Mouse (Mus musculus) limb, embryonic 14.5 days (tissue): ENCODE measurements at regions not wholly inside any gene's neighbourhood (a gene's known extent, or its start where the extent isn't known, plus 50 kb on each side); places are given as distances from the start of the nearest gene placed in this dataset.

Experiments used
- ATAC-seq: fragments of 200-750 bp; cut with Nextera tagmentation; 2 replicates; pipeline ENCODE4 v1.8.0; 2017; ENCODE audit warnings: low read depth, moderate number of reproducible peaks, moderate TSS enrichment; ENCODE audit not compliant: low FRiP score
- DNase-seq: peaks from one replicate; pipeline ENCODE4 v3.0.0-alpha.2; 2015; ENCODE audit warnings: low spot score
- H3K27ac ChIP-seq: fragments of 300-500 bp; sonication (generic); replicated peaks from 2 replicates; pipeline ENCODE4 v1.5.1; 2014; ENCODE audit warnings: low read depth, mild to moderate bottlenecking, low read length, moderate library complexity, mixed read lengths
- H3K27me3 ChIP-seq: fragments of 300-500 bp; sonication (generic); 2 replicates; pipeline ENCODE4 v1.6.1; 2014; ENCODE audit warnings: low read length, mixed read lengths; ENCODE audit not compliant: control insufficient read depth, insufficient read depth
- H3K36me3 ChIP-seq: fragments of 300-500 bp; sonication (generic); 2 replicates; pipeline ENCODE4 v1.6.1; 2014; ENCODE audit warnings: mild to moderate bottlenecking, low read length, moderate library complexity, mixed read lengths; ENCODE audit not compliant: control insufficient read depth, insufficient read depth
- H3K4me1 ChIP-seq: fragments of 300-500 bp; sonication (generic); 2 replicates; pipeline ENCODE4 v1.6.1; 2014; ENCODE audit warnings: antibody characterized with exemption, low read length, mixed read lengths; ENCODE audit not compliant: control insufficient read depth, insufficient read depth
- H3K4me2 ChIP-seq: fragments of 300-500 bp; sonication (generic); replicated peaks from 2 replicates; pipeline ENCODE4 v1.6.1; 2014; ENCODE audit warnings: low read depth, mild to moderate bottlenecking, low read length, moderate library complexity; ENCODE audit not compliant: severe bottlenecking
- H3K4me3 ChIP-seq: fragments of 300-500 bp; sonication (generic); replicated peaks from 2 replicates; pipeline ENCODE4 v1.5.1; 2014; ENCODE audit warnings: low read length
- H3K9ac ChIP-seq: fragments of 300-500 bp; sonication (generic); 2 replicates; pipeline ENCODE4 v1.6.1; 2014; ENCODE audit warnings: mild to moderate bottlenecking, low read depth, low read length, moderate library complexity; ENCODE audit not compliant: severe bottlenecking
- H3K9me3 ChIP-seq: fragments of 300-500 bp; sonication (generic); 2 replicates; pipeline ENCODE4 v1.6.1; 2016; ENCODE audit warnings: low read length; ENCODE audit not compliant: control insufficient read depth
- POLR2A ChIP-seq: fragments of 200-500 bp; IDR thresholded peaks from 2 replicates; pipeline ENCODE4 v1.8.0; 2012; ENCODE audit warnings: inconsistent platforms, mild to moderate bottlenecking, moderate library complexity, borderline replicate concordance; ENCODE audit not compliant: insufficient read depth, insufficient read length; ENCODE audit errors: extremely low read depth
- WGBS: fragments of 180-500 bp; shearing (Covaris S2); extraction: QIAGEN DNeasy Blood & Tissue Kit; methylation state at CpG from one replicate; pipeline ENCODE4 v1.1.7; 2014; 5-methylcytosine and 5-hydroxymethylcytosine counted together

DNA sequence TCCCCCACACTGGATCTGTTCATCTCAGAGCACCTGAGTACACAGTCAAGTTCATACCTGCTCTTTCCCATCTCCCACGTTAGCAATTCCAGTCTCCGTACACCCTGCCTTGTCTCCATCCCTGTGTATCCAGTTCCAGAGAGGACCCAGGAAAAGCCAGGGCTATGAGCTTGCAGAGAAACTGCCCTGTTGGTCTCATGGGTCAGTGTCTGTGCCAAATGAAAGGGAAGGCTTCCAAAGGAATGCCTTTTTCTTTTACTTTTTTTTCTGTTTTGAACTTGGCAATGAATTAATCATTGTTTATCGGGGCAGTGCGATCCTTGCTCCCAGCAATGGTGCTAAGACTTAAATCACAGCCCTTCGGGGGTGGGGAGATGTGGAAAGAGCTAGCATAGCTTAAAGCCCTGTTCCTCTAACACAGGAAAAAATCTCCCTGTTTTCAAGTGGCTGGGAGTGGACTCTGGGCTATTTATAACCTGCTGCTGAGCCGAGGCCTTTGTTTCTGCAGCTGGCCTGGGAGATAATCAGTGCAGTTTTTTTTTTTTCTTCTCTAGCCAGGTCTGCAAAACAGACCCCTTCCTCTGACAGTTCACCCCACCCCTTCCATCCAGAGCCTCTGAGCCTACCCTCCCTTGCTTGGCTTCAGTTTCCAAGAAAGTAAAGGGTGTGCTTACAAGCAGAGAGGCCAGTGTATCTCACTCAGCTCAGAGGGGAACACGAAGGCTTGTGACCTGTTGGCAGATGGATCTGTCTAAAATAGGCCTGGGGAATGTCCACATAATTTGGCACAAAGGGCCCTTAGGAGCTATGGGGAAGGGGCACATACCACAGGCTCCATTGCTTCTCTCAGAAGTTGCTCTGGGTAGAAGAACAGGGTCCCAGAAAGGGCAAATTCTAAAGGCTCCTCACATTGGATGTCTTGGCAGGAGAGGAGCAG lies 308.6 kb downstream of the Gm49356 start:
- ATAC-seq (peak; percentile 80), DNase-seq (peak; percentile 75)
- WGBS = 9% methylated on average over 7 of the region's 7 CpGs
- Histone ChIP-seq H3K27ac (peak overlapping the region; percentile 56), H3K4me1 (peaks cover 19% of the 10 kb centered on the region), H3K9me3 (no peaks in the 10 kb centered on the region), H3K9ac (peak overlapping the region; percentile 16; the same call in 1 of the 2 replicates), H3K27me3 (no peaks in the 10 kb centered on the region), H3K4me2 (0 out of 2 replicates have a peak overlapping the region, but pooled peaks have one; percentile 17), H3K4me3 (no peak overlapping the region), H3K36me3 (no peaks in the 10 kb centered on the region)
- TF ChIP-seq POLR2A = no peak

GRCm38 (mm10) chr15:59201386-59201785 lies 312.3 kb downstream of the Gm49356 start:
- H3K4me1 ChIP-seq = peaks cover 26% of the 10 kb centered on the region
- WGBS = 77% methylated on average over 7 of the region's 7 CpGs
- H3K4me2 ChIP-seq = no peak overlapping the region
- no peak overlapping the region for H3K9ac ChIP-seq
- ATAC-seq (no peak), DNase-seq (no peak)
- no peak overlapping the region for H3K4me3 ChIP-seq
- no peak overlapping the region for H3K27ac ChIP-seq
- H3K36me3 ChIP-seq = no peaks in the 10 kb centered on the region
- H3K27me3 ChIP-seq = no peaks in the 10 kb centered on the region
- no peaks in the 10 kb centered on the region for H3K9me3 ChIP-seq
- TF ChIP-seq POLR2A = no peak

GRCm38 (mm10) chr15:59201894-59202670 lies 313.0 kb downstream of the Gm49356 start:
- ATAC-seq (no peak), DNase-seq (no peak)
- no peak overlapping the region for H3K4me3 ChIP-seq
- no peaks in the 10 kb centered on the region for H3K27me3 ChIP-seq
- 80% methylated on average over 19 of the region's 19 CpGs for WGBS
- H3K4me2 ChIP-seq = no peak overlapping the region
- peaks cover 20% of the 10 kb centered on the region for H3K4me1 ChIP-seq
- no peak overlapping the region for H3K27ac ChIP-seq
- H3K9me3 ChIP-seq = no peaks in the 10 kb centered on the region
- no peak for TF ChIP-seq POLR2A
- H3K36me3 ChIP-seq = no peaks in the 10 kb centered on the region
- H3K9ac ChIP-seq = no peak overlapping the region

GRCm38 (mm10) chr15:59203097-59203849 lies 314.2 kb downstream of the Gm49356 start:
- H3K27ac ChIP-seq = no peak overlapping the region
- H3K4me2 ChIP-seq = no peak overlapping the region
- no peak overlapping the region for H3K9ac ChIP-seq
- no peaks in the 10 kb centered on the region for H3K36me3 ChIP-seq
- 72% methylated on average over 17 of the region's 17 CpGs for WGBS
- H3K4me3 ChIP-seq = no peak overlapping the region
- no peaks in the 10 kb centered on the region for H3K27me3 ChIP-seq
- no peak for TF ChIP-seq POLR2A
- peaks cover 8% of the 10 kb centered on the region for H3K4me1 ChIP-seq
- H3K9me3 ChIP-seq = no peaks in the 10 kb centered on the region
- ATAC-seq = no peak
- no peak for DNase-seq
